Mouse (Mus musculus) forebrain, embryonic 13.5 days (tissue): ENCODE data around the gene Noto. TPM values are rescaled to one million over a fixed set of nuclear protein-coding genes. Genes with fewer than 3 reads are reported as not detected.
"Not testable (repeated sequence)": the region's sequence is repeated elsewhere in the genome, so short reads cannot be mapped to it uniquely, and the experiment has no call there.

Experiments
- ATAC-seq: fragments of 200-750 bp; cut with Nextera tagmentation; 2 replicates; pipeline ENCODE4 v1.8.0; 2017
- H3K27ac ChIP-seq: fragments of 300-500 bp; sonication (generic); 2 replicates; pipeline ENCODE4 v1.5.1; 2015; ENCODE audit warnings: inconsistent platforms, mild to moderate bottlenecking, moderate library complexity
- H3K27me3 ChIP-seq: fragments of 300-500 bp; sonication (generic); 2 replicates; pipeline ENCODE4 v1.6.1; 2015; ENCODE audit warnings: mild to moderate bottlenecking, inconsistent platforms
- H3K36me3 ChIP-seq: fragments of 300-500 bp; sonication (generic); 2 replicates; pipeline ENCODE4 v1.6.1; 2015; ENCODE audit warnings: mild to moderate bottlenecking, inconsistent platforms; ENCODE audit not compliant: poor library complexity, severe bottlenecking
- H3K4me1 ChIP-seq: fragments of 300-500 bp; sonication (generic); 2 replicates; pipeline ENCODE4 v1.6.1; 2015; ENCODE audit warnings: inconsistent platforms
- H3K4me2 ChIP-seq: fragments of 300-500 bp; sonication (generic); 2 replicates; pipeline ENCODE4 v1.6.1; 2015; ENCODE audit warnings: inconsistent platforms, mild to moderate bottlenecking, moderate library complexity
- H3K4me3 ChIP-seq: fragments of 300-500 bp; sonication (generic); 2 replicates; pipeline ENCODE4 v1.5.1; 2015; ENCODE audit warnings: mild to moderate bottlenecking, inconsistent platforms
- H3K9ac ChIP-seq: fragments of 300-500 bp; sonication (generic); 2 replicates; pipeline ENCODE4 v1.6.1; 2015; ENCODE audit warnings: mild to moderate bottlenecking, inconsistent platforms
- H3K9me3 ChIP-seq: fragments of 300-500 bp; sonication (generic); replicated peaks from 2 replicates; pipeline ENCODE4 v1.6.1; 2016; ENCODE audit warnings: inconsistent platforms
- whole genome bisulfite sequencing: fragments of 180-500 bp; shearing (Covaris S2); methylation state at CpG from one replicate; pipeline ENCODE4 v1.1.7; 2015; 5-methylcytosine and 5-hydroxymethylcytosine counted together
- polyA plus RNA-seq: library from polyadenylated mRNA; unstranded; fragments of >200 nt; fragmentation: Nextera tagmentation; extraction: Ambion mirVana; gene quantifications from 2 replicates; pipeline ENCODE4 v1.2.1, GENCODE M21; 2015

Noto gene
- polyA plus RNA-seq, 1 experiment from 2014 or later: not detected

DNA sequence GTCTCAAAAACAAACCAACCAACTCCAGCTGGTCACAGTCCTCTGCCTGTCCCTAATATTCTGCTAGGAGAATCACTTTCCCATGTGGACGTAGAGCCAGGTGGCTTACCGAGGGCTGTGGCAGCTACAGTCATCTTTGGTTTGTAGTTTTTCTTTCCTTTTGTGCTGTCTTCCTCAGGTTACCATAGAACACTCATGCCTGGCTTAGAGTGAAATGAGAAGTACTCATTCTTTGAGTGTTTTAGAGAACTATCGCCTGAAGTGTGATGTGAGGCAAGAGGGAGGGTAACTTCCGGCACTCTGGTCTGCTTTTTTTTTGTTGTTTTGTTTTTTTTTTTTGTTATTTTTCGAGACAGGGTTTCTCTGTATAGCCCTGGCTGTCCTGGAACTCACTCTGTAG, 10.2 kb downstream of the Noto start:
- Histone ChIP-seq H3K9me3 (no peaks in the 10 kb centered on the region), H3K27ac (no peak overlapping the region), H3K9ac (no peak overlapping the region), H3K36me3 (peaks cover 5% of the 10 kb centered on the region), H3K4me3 (no peak overlapping the region), H3K4me2 (no peak overlapping the region), H3K4me1 (peaks cover 7% of the 10 kb centered on the region; the same call in 1 of the 2 replicates), H3K27me3 (no peaks in the 10 kb centered on the region)
- no peak for ATAC-seq
- 90% methylated on average over 5 of the region's 5 CpGs for WGBS

DNA sequence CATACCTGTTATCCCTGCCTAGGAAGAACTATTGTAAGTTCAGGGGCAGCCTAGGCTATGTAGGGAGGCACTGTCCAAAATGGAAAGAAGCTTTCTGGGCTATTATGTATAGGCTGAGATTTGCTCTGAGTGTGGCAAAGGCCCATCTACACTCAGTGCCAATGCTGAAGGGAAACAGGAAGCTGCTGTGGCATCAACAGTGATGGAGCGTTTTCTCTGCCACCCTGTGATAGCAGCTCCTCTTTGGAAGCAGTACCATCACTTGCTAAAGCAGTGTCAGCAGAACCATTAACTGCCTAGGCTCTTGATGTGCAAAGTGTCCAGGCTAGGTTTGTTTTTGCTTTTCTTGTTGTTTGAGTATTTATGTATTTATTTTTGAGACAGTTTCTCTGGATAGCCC, 12.5 kb downstream of the Noto start:
- H3K36me3 ChIP-seq: peaks cover 24% of the 10 kb centered on the region
- no peaks in the 10 kb centered on the region for H3K27me3 ChIP-seq
- H3K4me3 ChIP-seq: no peak overlapping the region
- WGBS: 79% methylated on average over 1 of the region's 1 CpGs
- no peak overlapping the region for H3K9ac ChIP-seq
- no peak for ATAC-seq
- peaks cover 7% of the 10 kb centered on the region; the same call in 1 of the 2 replicates for H3K4me1 ChIP-seq
- H3K4me2 ChIP-seq: no peak overlapping the region
- H3K27ac ChIP-seq: no peak overlapping the region
- no peaks in the 10 kb centered on the region for H3K9me3 ChIP-seq

DNA sequence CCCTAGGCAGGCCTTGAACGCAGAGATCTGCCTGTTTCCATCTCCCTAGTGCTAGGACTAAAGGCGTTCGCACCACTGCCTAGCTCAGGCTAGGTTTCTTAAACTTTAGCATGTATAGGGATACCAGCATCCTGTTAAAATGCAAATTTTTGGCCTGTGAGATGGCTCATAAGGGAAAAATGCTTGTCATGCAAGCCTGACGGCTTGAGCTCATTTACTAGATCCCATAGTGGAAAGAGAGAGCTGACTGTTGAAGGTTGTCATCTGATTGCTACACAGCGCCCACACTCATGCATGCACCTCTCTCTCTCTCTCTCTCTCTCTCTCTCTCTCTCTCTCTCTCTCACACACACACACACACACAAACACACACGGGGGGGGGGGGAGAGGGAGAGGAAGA, 12.9 kb downstream of the Noto start:
- Histone ChIP-seq H3K4me3 (no peak overlapping the region), H3K4me2 (no peak overlapping the region), H3K27ac (no peak overlapping the region), H3K4me1 (peaks cover 5% of the 10 kb centered on the region; the same call in 1 of the 2 replicates), H3K9me3 (no peaks in the 10 kb centered on the region), H3K36me3 (peaks cover 27% of the 10 kb centered on the region), H3K9ac (no peak overlapping the region), H3K27me3 (no peaks in the 10 kb centered on the region)
- WGBS: 88% methylated on average over 5 of the region's 6 CpGs
- ATAC-seq: no peak

DNA sequence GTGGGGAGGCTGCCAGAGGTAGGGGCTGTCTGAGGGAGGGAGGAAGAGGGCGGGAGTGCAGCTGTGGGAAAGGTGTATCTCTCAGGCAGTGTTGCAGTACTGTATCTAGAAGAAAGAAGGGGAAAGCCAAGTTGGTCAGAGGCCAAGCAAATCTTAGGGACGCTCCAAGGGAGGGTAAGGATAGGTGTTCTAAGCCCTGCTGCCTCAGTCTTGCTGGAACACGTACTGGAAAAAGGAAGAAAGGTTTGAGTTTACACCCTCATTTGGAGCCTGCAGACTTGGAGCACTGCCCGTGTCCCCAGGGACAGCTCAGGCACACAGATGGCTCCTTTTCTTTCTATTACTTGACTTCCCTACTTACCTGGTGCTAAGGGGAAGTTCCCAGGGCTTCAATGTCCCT, 17.5 kb downstream of the Noto start:
- 89% methylated on average over 4 of the region's 4 CpGs for WGBS
- no peak overlapping the region for H3K27ac ChIP-seq
- H3K36me3 ChIP-seq: peaks cover 69% of the 10 kb centered on the region
- H3K27me3 ChIP-seq: no peaks in the 10 kb centered on the region
- ATAC-seq: no peak
- no peaks in the 10 kb centered on the region for H3K4me1 ChIP-seq
- H3K4me2 ChIP-seq: no peak overlapping the region
- no peak overlapping the region for H3K4me3 ChIP-seq
- H3K9me3 ChIP-seq: no peaks in the 10 kb centered on the region
- H3K9ac ChIP-seq: no peak overlapping the region

DNA sequence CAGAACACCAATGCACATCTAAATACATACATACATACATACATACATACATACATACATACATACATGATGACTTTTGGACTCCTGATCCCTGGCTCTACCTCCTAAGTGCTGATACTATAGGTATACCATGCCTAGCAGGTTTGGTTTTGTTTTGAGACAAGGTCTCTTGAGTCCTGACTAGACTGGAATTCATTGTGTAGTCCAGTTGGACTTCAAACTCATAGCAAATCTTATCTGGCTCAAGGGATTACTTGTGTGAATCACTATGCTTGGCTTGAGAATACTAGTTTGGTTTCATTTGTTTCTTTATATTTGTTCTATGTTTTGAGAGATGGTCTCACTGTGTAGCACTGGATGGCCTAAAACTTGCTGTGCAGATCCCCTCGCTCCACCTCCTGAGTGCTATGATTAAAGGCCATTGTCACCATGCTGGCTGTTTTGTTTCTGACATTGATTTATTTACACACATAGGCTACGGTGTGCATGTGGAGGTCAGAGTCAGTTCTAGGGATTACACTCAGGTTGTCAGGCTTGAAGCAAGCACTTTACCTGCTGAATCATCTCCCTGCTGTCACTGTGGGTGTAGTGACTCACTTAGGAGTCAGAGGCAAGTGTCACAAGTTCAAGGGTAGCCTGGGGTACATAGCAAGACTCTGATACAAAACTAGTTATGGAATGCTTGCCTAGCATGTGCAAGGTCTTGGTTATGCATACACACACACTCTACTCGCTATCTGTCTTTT, 20.0 kb downstream of the Noto start:
- H3K4me1 ChIP-seq: no peaks in the 10 kb centered on the region
- no peak for ATAC-seq
- no peak overlapping the region for H3K4me2 ChIP-seq
- no peaks in the 10 kb centered on the region for H3K9me3 ChIP-seq
- H3K4me3 ChIP-seq: no peak overlapping the region
- no peak overlapping the region for H3K9ac ChIP-seq
- peaks cover 82% of the 10 kb centered on the region for H3K36me3 ChIP-seq
- 92% methylated on average over 3 of the region's 3 CpGs for WGBS
- no peaks in the 10 kb centered on the region for H3K27me3 ChIP-seq
- no peak overlapping the region for H3K27ac ChIP-seq

DNA sequence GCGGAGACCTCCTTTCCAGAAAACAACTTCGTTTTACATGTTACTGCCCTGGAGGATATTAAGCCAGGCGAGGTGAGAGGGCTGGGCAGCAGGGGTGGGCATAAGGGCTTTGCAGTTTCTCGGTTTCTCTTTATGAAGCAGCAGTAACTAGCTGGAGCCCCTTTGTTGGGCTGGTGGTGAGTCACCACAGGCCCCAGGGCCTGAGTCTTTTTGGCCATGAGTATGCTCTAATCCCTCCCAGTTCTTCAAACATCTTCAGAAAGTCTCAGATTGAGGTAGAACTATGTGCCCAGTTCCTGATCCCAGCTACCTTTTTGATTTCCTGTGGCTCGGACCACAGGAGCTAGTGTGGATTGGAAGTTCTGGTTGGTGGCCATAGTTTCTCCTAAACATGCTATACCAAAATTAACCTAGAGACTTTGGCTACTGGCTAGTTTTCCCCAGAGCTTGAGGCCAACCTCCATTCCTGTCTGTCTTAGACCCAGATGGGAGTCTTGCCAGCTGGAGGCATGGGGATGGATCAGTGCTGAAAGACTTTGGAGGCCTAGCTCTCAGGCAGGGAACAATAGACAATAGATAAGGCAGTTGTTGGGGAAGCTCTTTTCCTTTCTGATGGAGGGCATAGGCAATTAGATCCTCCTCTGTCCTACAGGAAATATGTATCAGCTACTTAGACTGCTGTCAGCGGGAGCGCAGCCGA, 20.7 kb downstream of the Noto start:
- H3K4me3 ChIP-seq: no peak overlapping the region
- no peaks in the 10 kb centered on the region for H3K9me3 ChIP-seq
- no peak overlapping the region for H3K4me2 ChIP-seq
- 90% methylated on average over 8 of the region's 8 CpGs for WGBS
- H3K4me1 ChIP-seq: no peaks in the 10 kb centered on the region
- peaks cover 74% of the 10 kb centered on the region for H3K36me3 ChIP-seq
- H3K27ac ChIP-seq: no peak overlapping the region
- H3K9ac ChIP-seq: no peak overlapping the region
- ATAC-seq: no peak
- H3K27me3 ChIP-seq: no peaks in the 10 kb centered on the region

DNA sequence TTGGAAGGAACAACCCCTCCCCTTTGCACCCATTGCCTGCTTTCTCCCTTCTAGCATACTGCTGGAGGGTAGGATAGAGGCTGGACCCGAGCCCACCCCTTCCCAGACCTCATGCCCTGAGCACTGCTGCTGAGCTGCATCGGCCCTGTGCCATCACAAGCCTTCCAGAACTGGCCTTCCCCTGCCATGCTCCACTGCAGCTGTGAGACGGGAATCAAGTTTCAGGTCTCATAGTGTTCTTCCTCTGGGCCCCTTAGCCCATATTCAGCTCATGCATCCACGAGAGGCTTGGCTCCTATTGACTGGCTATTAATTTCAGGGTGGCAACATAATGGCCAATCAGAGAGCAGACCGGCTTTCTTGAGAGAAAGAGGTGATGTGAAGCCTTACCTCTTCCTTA, 21.6 kb downstream of the Noto start:
- no peaks in the 10 kb centered on the region for H3K9me3 ChIP-seq
- H3K4me3 ChIP-seq: no peak overlapping the region
- ATAC-seq: no peak
- 83% methylated on average over 5 of the region's 5 CpGs for WGBS
- H3K27me3 ChIP-seq: no peaks in the 10 kb centered on the region
- peaks cover 65% of the 10 kb centered on the region for H3K36me3 ChIP-seq
- 0 out of 2 replicates have a peak, but pooled peaks cover 3% of the 10 kb centered on the region for H3K4me1 ChIP-seq
- H3K4me2 ChIP-seq: no peak overlapping the region
- no peak overlapping the region for H3K9ac ChIP-seq
- H3K27ac ChIP-seq: no peak overlapping the region

DNA sequence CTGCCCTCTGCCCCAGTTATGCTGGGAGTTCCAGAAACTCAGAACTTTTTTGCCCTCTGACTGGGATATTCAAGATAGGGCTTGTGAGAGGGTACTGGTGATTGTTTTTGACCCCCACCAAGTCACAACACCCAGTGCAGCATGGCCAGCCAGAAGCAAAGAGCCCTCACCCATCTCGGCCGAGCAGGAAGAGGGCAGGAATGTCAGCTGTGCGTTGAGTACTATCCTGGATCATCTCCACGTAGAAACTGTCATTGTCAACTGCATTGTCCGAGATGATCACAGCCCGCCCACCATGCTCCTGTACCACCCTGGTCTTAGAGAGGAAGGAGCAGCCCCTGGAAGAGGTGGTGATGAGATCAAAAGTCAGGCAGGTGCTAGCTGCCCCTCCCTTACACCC, 23.7 kb downstream of the Noto start:
- WGBS: 89% methylated on average over 6 of the region's 6 CpGs

DNA sequence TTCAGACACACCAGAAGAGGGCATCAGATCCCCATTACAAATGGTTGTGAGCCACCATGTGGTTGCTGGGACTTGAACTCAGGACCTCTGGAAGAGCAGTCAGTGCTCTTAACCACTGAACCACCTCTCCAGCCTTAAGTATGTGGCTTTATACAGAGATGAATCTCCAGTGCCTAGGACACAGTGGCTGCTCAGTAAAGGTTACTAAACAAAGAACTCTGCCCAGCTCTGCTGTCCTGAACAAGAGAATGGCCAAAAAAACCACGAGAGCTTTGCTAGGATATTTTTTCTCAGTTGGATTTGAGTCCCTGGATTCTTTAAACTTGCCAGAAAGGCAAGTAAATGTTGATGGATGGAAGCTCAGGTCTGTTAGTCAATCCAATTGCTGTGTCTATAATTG, 26.5 kb downstream of the Noto start:
- peak overlapping the region; percentile 74; the same call in 1 of the 2 replicates for H3K9ac ChIP-seq

More for the DNA sequence above, 23.7 kb downstream of the Noto start:
- no peaks in the 10 kb centered on the region for H3K9me3 ChIP-seq
- no peak overlapping the region for H3K4me2 ChIP-seq
- peaks cover 50% of the 10 kb centered on the region for H3K36me3 ChIP-seq
- no peak overlapping the region for H3K27ac ChIP-seq
- no peaks in the 10 kb centered on the region for H3K27me3 ChIP-seq
- ATAC-seq: no peak
- H3K4me3 ChIP-seq: no peak overlapping the region
- H3K4me1 ChIP-seq: 0 out of 2 replicates have a peak, but pooled peaks cover 8% of the 10 kb centered on the region
- no peak overlapping the region for H3K9ac ChIP-seq

DNA sequence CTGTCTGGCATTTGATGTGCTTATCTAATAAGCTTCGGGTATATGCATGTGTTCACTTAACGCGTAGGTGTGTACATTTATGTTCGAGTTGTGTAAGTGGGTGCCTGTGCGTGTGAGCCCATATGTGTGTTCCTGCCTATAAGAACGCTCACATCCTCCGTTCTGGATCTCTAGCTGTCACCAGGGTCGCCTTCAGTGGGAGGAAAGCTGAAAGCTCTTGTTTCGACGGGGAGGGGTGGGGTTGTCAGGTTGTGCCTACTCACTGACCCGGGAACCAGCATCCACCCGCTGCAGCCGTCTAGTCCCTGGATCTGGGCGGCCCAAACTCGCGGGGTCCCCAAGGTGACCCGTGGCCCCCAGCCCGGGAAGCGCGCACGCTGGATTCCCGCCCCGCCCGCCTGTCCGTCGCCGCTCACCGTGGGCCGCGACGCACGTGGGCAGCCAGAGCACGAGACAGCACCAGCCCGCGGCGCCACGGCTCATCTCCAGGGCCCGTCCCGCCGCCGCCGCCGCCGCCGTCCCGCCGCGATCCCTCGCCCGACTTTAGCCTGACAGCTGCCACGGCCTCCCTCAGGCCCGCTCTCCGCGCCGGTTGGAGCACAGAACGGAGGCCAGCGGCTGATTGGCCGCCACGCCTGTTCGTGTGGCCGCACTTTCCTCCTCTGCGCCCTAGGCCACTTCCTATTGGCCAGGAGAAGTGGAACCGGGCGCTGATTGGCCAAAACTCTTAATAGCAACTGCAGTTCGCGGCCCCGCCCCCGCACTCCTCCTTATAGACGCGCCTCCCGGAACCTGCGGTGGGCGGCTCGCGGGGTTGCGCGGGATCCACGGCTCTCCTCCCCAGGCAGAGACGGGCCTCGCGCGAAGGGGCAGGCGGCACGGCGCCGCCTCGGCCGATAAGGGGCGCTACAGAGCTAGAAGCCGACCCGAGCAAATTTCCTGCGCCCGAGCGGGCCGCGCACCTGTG, 27.3 kb downstream of the Noto start, which contains the start of gene Cct7:
Gene Cct7 (plus strand): TSS at position 818 of the 967 bp plus-strand sequence.
- peak within 1 kb of the TSS; percentile 95 for H3K4me2 ChIP-seq
- ATAC-seq: peak; percentile 96

More for the DNA sequence above, 26.5 kb downstream of the Noto start:
- not testable (repeated sequence) for H3K27ac ChIP-seq, H3K9me3 ChIP-seq, H3K27me3 ChIP-seq, ATAC-seq
- H3K4me3 ChIP-seq: peak overlapping the region; percentile 87; the same call in 1 of the 2 replicates
- H3K36me3 ChIP-seq: peaks cover 29% of the 10 kb centered on the region
- H3K4me2 ChIP-seq: peak overlapping the region; percentile 95
- WGBS: 60% methylated on average over 1 of the region's 1 CpGs
- peaks cover 35% of the 10 kb centered on the region for H3K4me1 ChIP-seq

DNA sequence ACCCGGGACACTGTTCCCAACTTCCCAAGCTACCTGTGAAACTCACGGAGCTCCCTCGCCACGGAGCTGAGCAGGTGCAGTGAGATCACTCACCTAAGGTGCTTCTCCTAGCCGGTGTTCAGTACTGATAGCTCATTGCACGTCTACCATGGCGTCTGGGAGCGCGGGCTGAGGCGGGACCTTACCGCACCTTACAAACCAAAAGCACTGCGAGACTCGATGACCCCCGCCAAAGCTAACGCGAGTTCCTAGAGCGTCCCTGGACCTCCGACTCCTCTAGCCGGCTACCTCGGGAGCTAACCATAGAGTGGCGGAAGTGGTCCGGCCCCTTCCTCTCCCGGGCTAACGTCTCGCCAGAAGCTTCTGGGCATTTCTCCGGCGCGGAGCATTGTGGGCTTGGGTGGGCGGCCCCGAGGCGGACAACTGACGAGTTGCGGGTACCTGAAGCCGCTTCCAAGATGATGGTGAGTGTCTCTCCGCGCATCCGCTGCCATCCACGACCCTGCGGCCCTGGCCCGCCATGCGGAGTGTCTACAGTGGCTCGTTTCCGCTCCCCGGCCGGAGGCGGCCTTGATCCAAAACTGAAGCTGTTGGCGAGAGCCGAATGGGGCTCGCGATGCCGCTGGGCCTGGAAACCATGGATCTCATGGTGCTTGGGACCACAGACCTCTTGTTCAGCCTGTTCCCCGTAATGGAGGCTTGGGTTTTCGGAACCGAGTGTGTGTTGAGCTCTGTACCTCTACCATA, 28.2 kb downstream of the Noto start, which contains the start of gene Pradc1:
Gene Pradc1 (minus strand): TSS at position 307 of the 747 bp plus-strand sequence.
- peak within 1 kb of the TSS; percentile 91 for H3K27ac ChIP-seq
- peaks cover 50% of the 10 kb centered on the region for H3K4me1 ChIP-seq
- peaks cover 12% of the 10 kb centered on the region for H3K36me3 ChIP-seq
- no peaks in the 10 kb centered on the region for H3K27me3 ChIP-seq
- peak within 1 kb of the TSS; percentile 94 for H3K9ac ChIP-seq
- peak within 1 kb of the TSS; percentile 87 for H3K4me3 ChIP-seq
- ATAC-seq: peak; percentile 94
- WGBS: under 1% methylated on average over 54 of the region's 54 CpGs
- peak within 1 kb of the TSS; percentile 95 for H3K4me2 ChIP-seq
- no peaks in the 10 kb centered on the region for H3K9me3 ChIP-seq

More for the DNA sequence above, 27.3 kb downstream of the Noto start, which contains the start of gene Cct7:
- H3K36me3 ChIP-seq: peaks cover 21% of the 10 kb centered on the region
- 3% methylated on average over 83 of the region's 96 CpGs for WGBS
- H3K4me3 ChIP-seq: peak within 1 kb of the TSS; percentile 87
- peaks cover 42% of the 10 kb centered on the region for H3K4me1 ChIP-seq
- H3K9ac ChIP-seq: peak within 1 kb of the TSS; percentile 94
- H3K27me3 ChIP-seq: no peaks in the 10 kb centered on the region
- no peaks in the 10 kb centered on the region for H3K9me3 ChIP-seq
- H3K27ac ChIP-seq: peak within 1 kb of the TSS; percentile 91
